Mouse (Mus musculus) stomach, embryonic 14.5 days (tissue): Measurements from ENCODE around the gene Tmem147. TPM values are rescaled to one million over a fixed set of nuclear protein-coding genes. Genes with fewer than 3 reads are reported as not detected.
A peak's percentile ranks its signal among the peaks of the same experiment; 100 is the strongest.

Experiments used
- ATAC-seq: fragments of 200-750 bp; cut with Nextera tagmentation; 2 replicates; pipeline ENCODE4 v1.8.0; 2017; ENCODE audit warnings: low read depth, moderate TSS enrichment; ENCODE audit not compliant: insufficient number of reproducible peaks, insufficient read depth, low FRiP score
- H3K27ac ChIP-seq: fragments of 300-500 bp; sonication (generic); 2 replicates; pipeline ENCODE4 v1.5.1; 2014; ENCODE audit warnings: mild to moderate bottlenecking, low read length, moderate library complexity, mixed read lengths
- H3K27me3 ChIP-seq: fragments of 300-500 bp; sonication (generic); 2 replicates; pipeline ENCODE4 v1.6.1; 2014; ENCODE audit warnings: low read length, control low read depth, mixed read lengths; ENCODE audit not compliant: control insufficient read depth, insufficient read depth
- H3K36me3 ChIP-seq: fragments of 300-500 bp; sonication (generic); 2 replicates; pipeline ENCODE4 v1.6.1; 2014; ENCODE audit warnings: mild to moderate bottlenecking, control low read depth, low read length, moderate library complexity, mixed read lengths; ENCODE audit not compliant: control insufficient read depth, insufficient read depth
- H3K4me1 ChIP-seq: fragments of 300-500 bp; sonication (generic); 2 replicates; pipeline ENCODE4 v1.6.1; 2014; ENCODE audit warnings: low read length, control low read depth, mixed read lengths; ENCODE audit not compliant: control insufficient read depth, insufficient read depth
- H3K4me2 ChIP-seq: fragments of 300-500 bp; sonication (generic); replicated peaks from 2 replicates; pipeline ENCODE4 v1.6.1; 2014; ENCODE audit warnings: low read depth, low read length, control low read depth
- H3K4me3 ChIP-seq: fragments of 300-500 bp; sonication (generic); 2 replicates; pipeline ENCODE4 v1.5.1; 2014; ENCODE audit warnings: low read depth, low read length, control low read depth
- H3K9ac ChIP-seq: fragments of 300-500 bp; sonication (generic); replicated peaks from 2 replicates; pipeline ENCODE4 v1.6.1; 2014; ENCODE audit warnings: low read depth, mild to moderate bottlenecking, control low read depth, low read length, moderate library complexity, mixed read lengths
- H3K9me3 ChIP-seq: fragments of 300-500 bp; sonication (generic); 2 replicates; pipeline ENCODE4 v1.6.1; 2016; ENCODE audit warnings: low read depth, low read length, control low read depth; ENCODE audit not compliant: control insufficient read depth
- WGBS: fragments of 180-500 bp; shearing (Covaris S2); extraction: QIAGEN DNeasy Blood & Tissue Kit; methylation state at CpG from one replicate; pipeline ENCODE4 v1.1.7; 2014; 5-methylcytosine and 5-hydroxymethylcytosine counted together
- polyA plus RNA-seq: library from polyadenylated mRNA; unstranded; fragments of >200 nt; fragmentation: Nextera tagmentation; extraction: Ambion mirVana; gene quantifications from 2 replicates; pipeline ENCODE4 v1.2.1, GENCODE M21; 2014

Gene Tmem147
- 210 and 215 TPM in 2 replicates for polyA plus RNA-seq

DNA sequence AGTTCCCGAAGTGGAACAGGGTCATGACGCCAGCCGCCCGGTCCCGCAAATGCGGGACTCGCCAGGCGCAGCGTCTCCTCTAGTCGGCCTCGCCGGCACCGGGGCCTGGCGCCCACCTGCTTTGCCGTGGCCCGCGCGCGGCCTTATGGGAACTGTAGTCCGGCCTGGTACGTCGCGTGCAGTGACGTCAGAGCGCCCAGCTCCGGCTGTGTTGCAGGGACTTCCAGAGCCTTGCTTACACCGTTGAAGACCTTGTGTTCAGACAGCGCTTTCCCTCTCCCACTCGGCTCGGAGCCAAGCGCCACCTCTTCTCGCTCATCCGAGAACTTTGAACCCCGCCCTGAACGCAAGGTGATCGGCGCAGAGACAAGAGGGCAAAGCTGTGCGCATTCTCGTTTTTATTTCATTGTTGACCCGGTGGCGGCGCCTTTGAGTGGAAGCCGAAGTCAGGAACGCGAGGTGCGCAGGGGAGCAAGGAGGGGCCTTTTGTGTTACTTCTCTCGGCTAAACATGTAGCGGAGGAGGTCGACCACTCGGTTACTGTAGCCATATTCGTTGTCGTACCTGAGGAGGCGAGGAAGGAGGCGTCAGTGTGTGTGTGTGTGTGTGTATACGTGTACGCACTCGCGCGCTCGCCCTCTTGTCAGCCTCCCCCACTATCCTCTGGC lies at the start of gene Tmem147:
Tmem147 (minus strand) TSS at position 145 of the 668 bp plus-strand sequence.
- peaks cover 9% of the 10 kb centered on the region for H3K36me3 ChIP-seq
- peak within 1 kb of the TSS; percentile 71 for H3K27ac ChIP-seq
- no peaks in the 10 kb centered on the region for H3K27me3 ChIP-seq
- peak within 1 kb of the TSS; percentile 72 for H3K4me3 ChIP-seq
- H3K4me1 ChIP-seq: peaks cover 7% of the 10 kb centered on the region
- peak within 1 kb of the TSS; percentile 75 for H3K9ac ChIP-seq
- H3K9me3 ChIP-seq: no peaks in the 10 kb centered on the region
- WGBS: under 1% methylated on average over 60 of the region's 60 CpGs
- peak; percentile 97 for ATAC-seq
- peak within 1 kb of the TSS; percentile 82 for H3K4me2 ChIP-seq

DNA sequence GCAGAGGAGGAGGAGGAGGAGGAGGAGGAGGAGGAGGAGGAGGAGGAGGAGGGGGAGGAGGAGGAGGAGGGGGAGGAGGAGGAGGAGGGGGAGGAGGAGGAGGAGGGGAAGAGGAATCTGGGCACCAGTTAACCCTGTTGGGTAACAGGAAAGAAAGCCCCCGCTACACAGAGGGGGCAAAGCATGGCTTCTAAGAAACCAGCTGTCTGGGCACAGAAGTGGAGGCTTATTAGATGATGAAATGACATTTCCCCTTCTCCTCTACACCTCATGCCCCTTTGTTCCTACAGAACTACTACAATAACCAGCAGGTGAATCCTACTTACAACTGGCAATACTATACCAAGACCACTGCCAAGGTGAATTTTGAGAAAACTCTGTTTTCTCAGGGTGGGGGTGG lies 48.6 kb upstream of the Tmem147 start:
- H3K27me3 ChIP-seq: no peaks in the 10 kb centered on the region
- H3K27ac ChIP-seq: no peak overlapping the region
- no peaks in the 10 kb centered on the region for H3K4me1 ChIP-seq
- ATAC-seq: no peak
- no peak overlapping the region for H3K4me2 ChIP-seq
- no peak overlapping the region for H3K4me3 ChIP-seq
- 60% methylated on average over 1 of the region's 1 CpGs for WGBS
- no peaks in the 10 kb centered on the region for H3K36me3 ChIP-seq
- no peaks in the 10 kb centered on the region for H3K9me3 ChIP-seq
- H3K9ac ChIP-seq: no peak overlapping the region

DNA sequence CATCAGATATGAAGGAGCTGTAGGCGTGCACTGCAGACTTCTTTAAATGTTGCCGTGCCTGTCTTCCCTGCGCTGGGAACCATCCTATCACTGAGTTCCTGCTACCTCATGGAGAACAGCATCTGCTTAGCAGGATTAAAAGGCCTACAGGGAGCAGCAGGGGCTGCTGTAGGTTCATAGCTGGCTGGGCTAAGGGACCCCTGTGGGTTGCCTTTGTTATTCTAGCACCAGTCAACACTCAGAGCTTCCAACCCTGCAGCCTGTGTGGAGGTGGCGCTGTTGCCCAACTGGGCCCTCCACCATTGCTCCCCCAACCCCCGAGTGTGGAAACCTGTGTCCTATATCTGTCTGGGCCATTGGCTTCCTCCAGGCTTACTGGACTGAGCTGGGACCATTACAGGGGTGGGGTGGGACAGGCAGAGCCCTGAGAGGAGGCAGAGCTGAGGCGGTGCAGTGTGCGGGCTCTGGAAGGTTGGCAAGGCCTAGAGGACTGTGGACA lies 47.8 kb upstream of the Tmem147 start:
- Histone ChIP-seq H3K4me1 (no peaks in the 10 kb centered on the region), H3K27me3 (no peaks in the 10 kb centered on the region), H3K27ac (no peak overlapping the region), H3K9me3 (no peaks in the 10 kb centered on the region), H3K4me3 (no peak overlapping the region), H3K36me3 (no peaks in the 10 kb centered on the region), H3K9ac (no peak overlapping the region), H3K4me2 (no peak overlapping the region)
- 55% methylated on average over 7 of the region's 7 CpGs for WGBS
- ATAC-seq: no peak

DNA sequence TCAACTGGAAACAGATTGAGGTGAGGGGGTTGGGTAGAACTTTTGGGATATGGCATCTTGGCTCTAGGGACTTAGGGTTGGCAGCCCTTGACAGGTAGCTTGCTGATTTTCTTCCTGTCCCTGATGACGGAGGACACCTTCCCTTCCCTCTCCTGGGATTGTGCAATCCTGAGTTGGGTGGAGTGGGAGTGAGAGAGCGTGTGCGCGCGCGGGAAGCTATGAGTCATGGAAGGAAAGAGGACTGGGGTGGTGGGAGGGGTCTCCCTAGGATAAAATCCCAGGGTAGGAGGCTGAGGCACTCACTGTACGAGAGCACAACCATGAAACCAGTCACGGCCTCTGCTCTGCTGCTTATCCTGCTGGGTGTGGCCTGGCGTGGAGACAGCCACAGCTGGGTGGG lies 46.8 kb upstream of the Tmem147 start:
- no peaks in the 10 kb centered on the region for H3K4me1 ChIP-seq
- H3K27me3 ChIP-seq: no peaks in the 10 kb centered on the region
- 0 out of 2 replicates have a peak, but pooled peaks have one; percentile 28 for ATAC-seq
- no peaks in the 10 kb centered on the region for H3K9me3 ChIP-seq
- no peak overlapping the region for H3K9ac ChIP-seq
- H3K27ac ChIP-seq: no peak overlapping the region
- no peak overlapping the region for H3K4me3 ChIP-seq
- H3K36me3 ChIP-seq: no peaks in the 10 kb centered on the region
- 72% methylated on average over 9 of the region's 9 CpGs for WGBS
- no peak overlapping the region for H3K4me2 ChIP-seq

DNA sequence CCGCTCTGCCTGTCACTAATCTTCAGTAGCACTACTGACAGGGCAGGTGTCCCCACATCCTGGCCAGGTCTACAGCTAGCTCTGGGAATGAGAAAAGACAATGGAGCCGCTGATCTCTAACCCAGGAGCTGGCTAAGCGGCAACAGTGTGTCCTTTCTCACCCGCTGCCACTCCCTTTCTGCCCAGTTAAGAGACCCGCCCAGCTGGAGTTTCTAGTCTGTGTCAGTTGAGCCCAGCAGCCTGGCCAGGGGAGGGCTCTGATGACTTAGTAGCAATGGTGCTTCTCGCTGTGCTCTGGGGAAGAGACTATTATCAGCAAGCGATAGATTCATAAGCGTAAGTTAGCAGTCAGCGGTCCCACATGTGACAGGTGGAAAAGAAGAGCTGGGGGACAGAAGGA lies 39.9 kb upstream of the Tmem147 start:
- ATAC-seq: 0 out of 2 replicates have a peak, but pooled peaks have one; percentile 50
- H3K27ac ChIP-seq: 0 out of 2 replicates have a peak overlapping the region, but pooled peaks have one; percentile 0

DNA sequence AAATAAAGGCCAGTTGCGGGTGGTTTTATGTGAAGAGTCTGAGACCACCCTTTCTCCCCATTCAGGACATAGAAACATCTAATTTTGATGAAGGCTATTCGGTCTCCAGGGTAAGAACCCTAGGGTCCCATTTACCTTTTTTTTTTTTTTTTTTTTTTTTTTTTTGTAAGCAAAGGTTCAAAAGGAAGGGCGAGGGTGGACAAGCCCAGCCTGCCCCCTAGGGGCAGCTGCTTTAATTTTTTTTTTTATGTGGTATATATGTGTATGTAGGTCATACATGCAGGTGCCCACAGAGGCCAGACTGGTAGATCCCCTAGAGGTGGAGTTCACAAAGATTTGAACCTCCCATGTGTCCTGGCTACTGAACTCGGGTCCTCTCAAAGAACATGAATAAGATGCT lies 37.1 kb upstream of the Tmem147 start:
- Histone ChIP-seq H3K4me2 (no peak overlapping the region), H3K27me3 (no peaks in the 10 kb centered on the region), H3K9ac (no peak overlapping the region), H3K4me1 (no peaks in the 10 kb centered on the region), H3K4me3 (no peak overlapping the region), H3K27ac (no peak overlapping the region), H3K36me3 (no peaks in the 10 kb centered on the region), H3K9me3 (no peaks in the 10 kb centered on the region)
- ATAC-seq: no peak
- WGBS: 86% methylated on average over 4 of the region's 4 CpGs

More for the DNA sequence above, 39.9 kb upstream of the Tmem147 start:
- Histone ChIP-seq H3K9ac (no peak overlapping the region), H3K36me3 (no peaks in the 10 kb centered on the region), H3K4me1 (no peaks in the 10 kb centered on the region), H3K4me2 (0 out of 2 replicates have a peak overlapping the region, but pooled peaks have one; percentile 7), H3K4me3 (no peak overlapping the region), H3K9me3 (no peaks in the 10 kb centered on the region), H3K27me3 (no peaks in the 10 kb centered on the region)
- 27% methylated on average over 9 of the region's 9 CpGs for whole genome bisulfite sequencing

- H3K4me3 ChIP-seq: no peak overlapping the region
- ATAC-seq: no peak
- H3K27ac ChIP-seq: no peak overlapping the region
These were observed 35.8 kb upstream of the Tmem147 start for GRCm38 (mm10) chr7:30765173-30765572.

DNA sequence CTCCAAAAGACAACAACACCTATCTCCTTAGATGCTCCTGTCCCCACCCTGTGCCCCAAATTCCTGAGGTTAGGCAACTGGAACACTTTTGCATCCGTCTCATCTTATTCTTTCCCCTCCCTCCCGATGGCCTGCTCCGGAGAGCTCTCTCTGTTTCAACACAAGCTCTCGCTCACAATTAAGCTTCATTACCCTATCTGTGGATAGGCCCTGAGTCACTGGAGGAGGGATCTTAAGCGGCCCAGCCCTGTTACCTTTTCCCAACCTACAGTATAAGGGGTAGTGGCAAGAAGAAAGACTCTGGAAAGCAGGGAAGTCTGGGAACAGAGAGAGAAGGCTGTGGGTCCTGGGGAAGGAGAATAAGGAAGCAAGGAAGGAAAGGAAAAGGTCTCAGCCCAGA lies 34.1 kb upstream of the Tmem147 start, which contains the start of gene Dmkn:
Dmkn (plus strand) TSS at position 301 of the 400 bp plus-strand sequence.
- Histone ChIP-seq H3K9me3 (no peaks in the 10 kb centered on the region), H3K4me1 (no peaks in the 10 kb centered on the region), H3K4me3 (no peak within 1 kb of the TSS), H3K9ac (no peak within 1 kb of the TSS), H3K27ac (no peak within 1 kb of the TSS), H3K36me3 (no peaks in the 10 kb centered on the region), H3K4me2 (no peak within 1 kb of the TSS), H3K27me3 (no peaks in the 10 kb centered on the region)
- WGBS: 52% methylated on average over 5 of the region's 5 CpGs
- ATAC-seq: no peak

More at GRCm38 (mm10) chr7:30765173-30765572, 35.8 kb upstream of the Tmem147 start:
- no peaks in the 10 kb centered on the region for H3K9me3 ChIP-seq
- H3K36me3 ChIP-seq: no peaks in the 10 kb centered on the region
- H3K9ac ChIP-seq: no peak overlapping the region
- H3K4me2 ChIP-seq: no peak overlapping the region
- WGBS: 46% methylated on average over 11 of the region's 11 CpGs
- H3K4me1 ChIP-seq: no peaks in the 10 kb centered on the region
- no peaks in the 10 kb centered on the region for H3K27me3 ChIP-seq
